Mouse (Mus musculus): ENCODE data around the gene Maml3. TPM values are rescaled to one million over a fixed set of nuclear protein-coding genes. Genes with fewer than 3 reads are reported as not detected.

Maml3 gene
- polyA plus RNA-seq, 1 experiment from 2014 or later = 2.6 TPM

- Histone ChIP-seq H3K4me1 (ENCODE audit: control insufficient read depth, insufficient read depth, low read length) (peaks cover 31% of the 10 kb centered on the region), H3K4me3 (ENCODE audit: low read depth, low read length) (no peak overlapping the region), H3K27ac (ENCODE audit: low read depth, low read length) (0 out of 2 replicates have a peak overlapping the region, but pooled peaks have one; percentile 16), H3K9me3 (replicated peaks; ENCODE audit: control insufficient read depth, low read length) (no peaks in the 10 kb centered on the region), H3K36me3 (ENCODE audit: control insufficient read depth, insufficient read depth, low read length) (no peaks in the 10 kb centered on the region), H3K9ac (ENCODE audit: low read depth, low read length) (no peak overlapping the region), H3K27me3 (ENCODE audit: control insufficient read depth, insufficient read depth, low read length) (no peaks in the 10 kb centered on the region), H3K4me2 (no peak overlapping the region)
- ATAC-seq (replicated peaks; ENCODE audit: insufficient number of reproducible peaks, low FRiP score, low TSS enrichment) = no peak
- WGBS (ENCODE audit: insufficient replicate concordance) = 52% methylated on average over 9 of the region's 9 CpGs
Measured at GRCm38 (mm10) chr3:51905903-51906302, 199.0 kb downstream of the Maml3 start.

- 84% methylated on average over 12 of the region's 12 CpGs for WGBS (ENCODE audit: insufficient replicate concordance)
- H3K4me2 ChIP-seq = no peak overlapping the region
Measured at GRCm38 (mm10) chr3:51904357-51904855, 200.5 kb downstream of the Maml3 start.

GRCm38 (mm10) chr3:51901151-51901550 lies 203.7 kb downstream of the Maml3 start:
- no peaks in the 10 kb centered on the region for H3K27me3 ChIP-seq (ENCODE audit: control insufficient read depth, insufficient read depth, low read length)
- no peak overlapping the region for H3K27ac ChIP-seq (ENCODE audit: low read depth, low read length)
- H3K4me2 ChIP-seq = no peak overlapping the region
- 48% methylated on average over 2 of the region's 2 CpGs for WGBS (ENCODE audit: insufficient replicate concordance)
- 0 out of 2 replicates have a peak, but pooled peaks cover 2% of the 10 kb centered on the region for H3K36me3 ChIP-seq (ENCODE audit: control insufficient read depth, insufficient read depth, low read length)
- H3K9ac ChIP-seq (ENCODE audit: low read depth, low read length) = no peak overlapping the region
- no peak for ATAC-seq (replicated peaks; ENCODE audit: insufficient number of reproducible peaks, low FRiP score, low TSS enrichment)
- H3K4me1 ChIP-seq (ENCODE audit: control insufficient read depth, insufficient read depth, low read length) = peaks cover 11% of the 10 kb centered on the region
- H3K4me3 ChIP-seq (ENCODE audit: low read depth, low read length) = no peak overlapping the region
- no peaks in the 10 kb centered on the region for H3K9me3 ChIP-seq (replicated peaks; ENCODE audit: control insufficient read depth, low read length)

More at GRCm38 (mm10) chr3:51904357-51904855, 200.5 kb downstream of the Maml3 start:
- H3K4me1 ChIP-seq (ENCODE audit: control insufficient read depth, insufficient read depth, low read length) = peaks cover 32% of the 10 kb centered on the region
- H3K36me3 ChIP-seq (ENCODE audit: control insufficient read depth, insufficient read depth, low read length) = no peaks in the 10 kb centered on the region
- H3K4me3 ChIP-seq (ENCODE audit: low read depth, low read length) = no peak overlapping the region
- no peak overlapping the region for H3K9ac ChIP-seq (ENCODE audit: low read depth, low read length)
- no peaks in the 10 kb centered on the region for H3K27me3 ChIP-seq (ENCODE audit: control insufficient read depth, insufficient read depth, low read length)
- no peak for ATAC-seq (replicated peaks; ENCODE audit: insufficient number of reproducible peaks, low FRiP score, low TSS enrichment)
- no peak overlapping the region for H3K27ac ChIP-seq (ENCODE audit: low read depth, low read length)
- no peaks in the 10 kb centered on the region for H3K9me3 ChIP-seq (replicated peaks; ENCODE audit: control insufficient read depth, low read length)

GRCm38 (mm10) chr3:51894514-51894913 lies 210.4 kb downstream of the Maml3 start:
- H3K9me3 ChIP-seq (replicated peaks; ENCODE audit: control insufficient read depth, low read length) = no peaks in the 10 kb centered on the region
- 0 out of 2 replicates have a peak, but pooled peaks cover 2% of the 10 kb centered on the region for H3K36me3 ChIP-seq (ENCODE audit: control insufficient read depth, insufficient read depth, low read length)
- H3K4me2 ChIP-seq = no peak overlapping the region
- H3K9ac ChIP-seq (ENCODE audit: low read depth, low read length) = no peak overlapping the region
- no peak overlapping the region for H3K27ac ChIP-seq (ENCODE audit: low read depth, low read length)
- H3K27me3 ChIP-seq (ENCODE audit: control insufficient read depth, insufficient read depth, low read length) = no peaks in the 10 kb centered on the region
- H3K4me1 ChIP-seq (ENCODE audit: control insufficient read depth, insufficient read depth, low read length) = peaks cover 5% of the 10 kb centered on the region
- H3K4me3 ChIP-seq (ENCODE audit: low read depth, low read length) = no peak overlapping the region
- 66% methylated on average over 8 of the region's 8 CpGs for WGBS (ENCODE audit: insufficient replicate concordance)
- no peak for ATAC-seq (replicated peaks; ENCODE audit: insufficient number of reproducible peaks, low FRiP score, low TSS enrichment)

DNA sequence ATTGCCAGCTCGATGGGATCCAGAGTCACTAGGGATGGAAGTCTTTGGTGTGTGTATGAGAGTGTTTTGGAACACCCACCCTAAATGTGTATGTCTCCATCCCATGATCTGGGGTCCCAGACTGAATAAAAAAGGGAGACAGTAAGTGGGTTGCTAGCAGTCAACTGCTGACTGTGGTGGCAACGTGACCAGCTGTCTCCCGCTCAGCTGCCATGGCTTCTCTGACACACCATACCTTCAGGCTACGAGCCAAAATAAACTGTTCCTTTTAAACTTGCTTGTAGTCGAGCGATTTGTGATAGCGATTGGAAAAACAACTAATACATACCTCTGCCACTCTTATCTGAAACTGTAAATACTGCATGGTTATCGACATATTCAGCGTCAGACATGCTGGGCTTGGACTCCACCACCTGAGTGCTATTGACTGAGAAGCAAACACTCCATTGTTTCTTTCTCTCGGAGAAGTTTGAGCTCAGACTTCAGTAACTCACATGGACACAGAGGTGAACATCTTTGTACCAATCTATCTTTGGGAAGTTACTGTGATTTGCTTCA lies 213.2 kb downstream of the Maml3 start:
- Histone ChIP-seq H3K9ac (ENCODE audit: low read depth, low read length) (no peak overlapping the region), H3K9me3 (replicated peaks; ENCODE audit: control insufficient read depth, low read length) (no peaks in the 10 kb centered on the region), H3K27me3 (ENCODE audit: control insufficient read depth, insufficient read depth, low read length) (no peaks in the 10 kb centered on the region), H3K4me1 (ENCODE audit: control insufficient read depth, insufficient read depth, low read length) (peaks cover 21% of the 10 kb centered on the region), H3K4me2 (no peak overlapping the region), H3K36me3 (ENCODE audit: control insufficient read depth, insufficient read depth, low read length) (no peaks in the 10 kb centered on the region), H3K27ac (ENCODE audit: low read depth, low read length) (no peak overlapping the region), H3K4me3 (ENCODE audit: low read depth, low read length) (no peak overlapping the region)
- ATAC-seq (replicated peaks; ENCODE audit: insufficient number of reproducible peaks, low FRiP score, low TSS enrichment) = no peak
- 54% methylated on average over 10 of the region's 10 CpGs for WGBS (ENCODE audit: insufficient replicate concordance)

DNA sequence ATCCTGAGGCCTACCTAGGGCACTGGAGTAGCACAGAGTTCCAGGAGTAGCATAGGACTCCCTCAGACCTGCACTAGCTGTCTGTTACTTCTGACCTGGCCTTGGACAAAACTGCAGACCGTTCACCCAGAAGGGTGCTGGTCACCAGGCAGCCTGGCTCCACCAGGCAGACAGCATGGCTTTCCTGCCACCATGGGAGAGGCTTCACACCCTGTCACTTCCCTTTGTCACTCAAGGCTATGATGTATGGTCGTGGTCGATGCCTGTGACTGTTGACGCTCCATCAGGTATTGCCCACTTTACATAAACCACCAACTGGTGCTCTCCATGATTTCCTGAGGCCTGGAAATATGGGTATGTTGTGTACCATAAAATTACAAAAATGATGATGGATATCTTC lies 214.7 kb downstream of the Maml3 start:
- Histone ChIP-seq H3K4me3 (ENCODE audit: low read depth, low read length) (no peak overlapping the region), H3K36me3 (ENCODE audit: control insufficient read depth, insufficient read depth, low read length) (no peaks in the 10 kb centered on the region), H3K9ac (ENCODE audit: low read depth, low read length) (no peak overlapping the region), H3K27ac (ENCODE audit: low read depth, low read length) (no peak overlapping the region), H3K27me3 (ENCODE audit: control insufficient read depth, insufficient read depth, low read length) (no peaks in the 10 kb centered on the region), H3K4me2 (no peak overlapping the region), H3K4me1 (ENCODE audit: control insufficient read depth, insufficient read depth, low read length) (peaks cover 21% of the 10 kb centered on the region), H3K9me3 (replicated peaks; ENCODE audit: control insufficient read depth, low read length) (no peaks in the 10 kb centered on the region)
- no peak for ATAC-seq (replicated peaks; ENCODE audit: insufficient number of reproducible peaks, low FRiP score, low TSS enrichment)
- WGBS (ENCODE audit: insufficient replicate concordance) = 67% methylated on average over 4 of the region's 4 CpGs

DNA sequence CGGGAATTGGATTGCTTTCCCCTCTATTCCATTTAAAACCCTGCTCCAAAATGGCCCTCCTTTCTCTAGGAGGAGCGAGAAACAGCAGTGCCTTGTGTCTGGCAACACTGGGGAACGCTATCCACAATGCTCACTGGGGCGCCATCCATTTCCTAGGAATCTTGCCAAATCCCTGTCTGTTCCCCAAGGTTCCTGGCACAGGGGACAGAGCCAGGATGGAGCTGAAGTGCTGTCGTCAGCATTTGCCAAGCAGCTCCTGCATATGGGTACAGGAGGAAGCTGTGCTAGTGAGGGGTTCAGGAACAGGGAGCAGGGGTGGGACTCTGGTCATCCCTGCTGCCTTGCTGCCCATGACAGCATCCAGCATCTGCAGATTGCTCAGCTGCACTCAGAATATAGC lies 215.1 kb downstream of the Maml3 start:
- Histone ChIP-seq H3K9me3 (replicated peaks; ENCODE audit: control insufficient read depth, low read length) (no peaks in the 10 kb centered on the region), H3K36me3 (ENCODE audit: control insufficient read depth, insufficient read depth, low read length) (no peaks in the 10 kb centered on the region), H3K4me1 (ENCODE audit: control insufficient read depth, insufficient read depth, low read length) (peaks cover 21% of the 10 kb centered on the region), H3K4me2 (no peak overlapping the region), H3K9ac (ENCODE audit: low read depth, low read length) (no peak overlapping the region), H3K4me3 (ENCODE audit: low read depth, low read length) (no peak overlapping the region), H3K27ac (ENCODE audit: low read depth, low read length) (no peak overlapping the region), H3K27me3 (ENCODE audit: control insufficient read depth, insufficient read depth, low read length) (no peaks in the 10 kb centered on the region)
- ATAC-seq (replicated peaks; ENCODE audit: insufficient number of reproducible peaks, low FRiP score, low TSS enrichment) = no peak
- WGBS (ENCODE audit: insufficient replicate concordance) = 72% methylated on average over 5 of the region's 5 CpGs

DNA sequence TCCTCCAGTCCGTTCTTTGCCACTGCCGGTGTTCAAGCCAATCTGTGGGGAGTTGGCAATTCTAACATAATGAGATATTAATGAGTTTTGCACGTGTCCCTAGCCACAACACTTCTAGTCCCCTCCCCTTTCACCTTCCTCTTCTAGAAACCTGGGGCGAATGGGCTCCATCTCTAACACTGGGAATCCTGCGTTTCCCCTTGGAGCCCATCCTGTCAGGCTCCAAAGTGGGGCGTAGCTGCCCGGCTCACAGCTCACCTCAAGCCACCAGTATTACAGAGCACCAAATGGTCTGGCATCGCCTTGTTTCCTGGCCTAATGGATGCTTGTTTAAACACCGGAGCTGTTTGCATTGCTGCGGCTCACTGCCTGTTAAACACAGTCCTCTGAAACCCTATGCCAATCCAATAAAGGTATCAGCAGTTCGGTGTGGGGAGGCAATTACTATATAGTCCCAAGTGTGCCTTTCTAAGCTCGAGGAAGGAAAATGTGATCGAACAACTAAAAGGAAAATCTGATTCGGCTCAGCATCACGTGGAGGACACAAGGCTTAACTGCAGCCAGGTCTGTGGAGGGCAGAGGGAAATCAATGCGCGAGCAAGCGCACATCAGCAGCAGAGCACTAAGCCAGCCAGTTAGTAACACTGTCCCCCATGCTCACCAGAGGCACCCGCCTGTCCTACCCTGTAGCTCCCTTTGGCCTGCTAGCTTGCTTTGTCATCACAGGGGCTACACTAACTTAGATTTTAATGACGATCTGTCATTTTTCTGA lies 216.0 kb downstream of the Maml3 start:
- no peak for ATAC-seq (replicated peaks; ENCODE audit: insufficient number of reproducible peaks, low FRiP score, low TSS enrichment)
- Histone ChIP-seq H3K27ac (ENCODE audit: low read depth, low read length) (no peak overlapping the region), H3K36me3 (ENCODE audit: control insufficient read depth, insufficient read depth, low read length) (no peaks in the 10 kb centered on the region), H3K4me2 (peak overlapping the region; percentile 70), H3K27me3 (ENCODE audit: control insufficient read depth, insufficient read depth, low read length) (no peaks in the 10 kb centered on the region), H3K4me3 (ENCODE audit: low read depth, low read length) (peak overlapping the region; percentile 32; the same call in 1 of the 2 replicates), H3K9ac (ENCODE audit: low read depth, low read length) (peak overlapping the region; percentile 62), H3K4me1 (ENCODE audit: control insufficient read depth, insufficient read depth, low read length) (peaks cover 21% of the 10 kb centered on the region), H3K9me3 (replicated peaks; ENCODE audit: control insufficient read depth, low read length) (no peaks in the 10 kb centered on the region)
- 13% methylated on average over 20 of the region's 20 CpGs for WGBS (ENCODE audit: insufficient replicate concordance)
